Mouse (Mus musculus): ENCODE measurements around the gene Slc48a1.

GRCm38 (mm10) chr15:97749841-97750240, 28.5 kb upstream of the Slc48a1 start:
- no peak for TF ChIP-seq POLR2A (IDR thresholded peaks at IDR 0.05; ENCODE audit: borderline replicate concordance, insufficient read depth, low read length)
- TF ChIP-seq CTCF (IDR thresholded peaks at IDR 0.05; ENCODE audit: borderline replicate concordance, insufficient read depth, low read depth, low read length), result no peak
